Mouse (Mus musculus): ENCODE results near the gene Ntng1.
A peak's percentile ranks its signal among the peaks of the same experiment; 100 is the strongest.
"Not testable (repeated sequence)": the region's sequence is repeated elsewhere in the genome, so short reads cannot be mapped to it uniquely, and the experiment has no call there.

Ntng1 gene

GRCm38 (mm10) chr3:109783231-109783630 lies 360.6 kb downstream of the Ntng1 start:
- DNase-seq (ENCODE audit: low spot score in 2 of 2) = no peak

DNA sequence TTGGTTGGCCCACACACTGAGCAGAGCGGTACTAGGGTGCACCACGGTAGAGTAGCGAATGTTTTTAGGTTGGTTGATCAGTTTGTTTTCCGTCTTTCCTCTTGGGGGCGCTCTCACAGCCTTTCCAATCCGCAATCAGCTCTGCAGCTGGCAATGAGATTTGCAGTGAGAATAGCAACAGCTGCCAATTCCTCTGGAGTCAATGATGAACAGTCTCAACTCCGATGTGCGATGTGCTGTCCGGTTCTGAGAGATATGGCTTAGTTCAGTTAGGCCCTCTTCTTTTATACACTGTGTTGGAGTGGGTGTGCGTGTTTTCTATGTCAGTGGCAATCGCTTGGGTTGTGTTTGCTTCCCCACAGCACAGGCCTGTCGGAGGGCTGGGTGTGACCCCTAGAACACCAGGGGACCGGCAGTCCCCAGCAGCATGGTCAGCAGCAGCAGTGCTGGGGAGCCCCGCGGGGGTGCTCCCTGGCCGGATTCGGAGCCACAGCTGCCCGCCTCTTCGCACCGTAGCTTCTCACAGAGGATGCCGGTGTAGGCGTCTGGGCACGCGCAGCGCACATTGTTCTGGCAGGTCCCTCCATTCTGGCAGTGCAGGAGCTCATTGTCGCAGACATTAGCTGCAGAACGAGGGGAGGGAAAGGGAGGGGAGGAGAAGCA lies 361.4 kb downstream of the Ntng1 start:
- peak; percentile 1 for DNase-seq (ENCODE audit: low spot score in 2 of 2)

GRCm38 (mm10) chr3:109781917-109782288 lies 361.9 kb downstream of the Ntng1 start:
- DNase-seq (ENCODE audit: low spot score in 2 of 2) = no peak

DNA sequence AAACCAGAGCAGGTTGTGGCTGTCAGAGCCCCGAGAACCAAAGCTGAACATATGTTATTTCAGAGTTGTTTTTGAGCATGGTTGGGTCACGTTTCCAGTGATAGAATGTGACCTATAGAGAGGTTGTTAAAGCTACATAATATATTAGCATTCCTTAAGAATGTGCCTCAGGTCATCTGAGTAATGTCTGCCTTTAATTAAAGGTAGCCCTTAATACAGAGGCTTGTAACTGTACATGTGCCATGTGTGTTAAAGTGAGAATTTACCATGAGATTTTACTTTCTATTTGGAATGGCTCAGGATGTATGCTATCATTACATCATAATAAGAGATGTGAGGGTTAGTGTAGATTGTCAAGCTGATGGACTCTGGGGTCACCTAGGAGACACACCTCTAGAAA lies 368.6 kb downstream of the Ntng1 start:
- no peak for DNase-seq (ENCODE audit: low spot score in 2 of 2)

DNA sequence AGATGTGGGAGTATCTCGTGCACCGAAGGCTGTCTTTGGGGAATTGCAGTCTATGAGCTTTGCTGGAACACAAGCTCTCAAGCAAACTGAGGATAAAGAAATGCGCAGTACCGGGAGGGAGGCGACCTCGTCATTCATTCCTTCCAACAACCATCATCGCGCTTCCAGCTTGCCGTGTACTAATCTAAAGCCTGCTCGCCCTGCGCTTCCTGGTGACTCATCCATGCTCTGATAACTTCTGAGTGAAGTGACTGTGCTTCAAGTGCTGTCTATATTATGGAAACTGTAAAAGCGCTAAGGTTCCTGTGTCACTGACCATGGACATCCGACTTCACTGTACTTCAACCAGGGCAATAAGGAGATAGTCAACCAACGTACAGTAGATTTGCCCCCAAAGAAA lies 371.7 kb downstream of the Ntng1 start:
- DNase-seq (ENCODE audit: low spot score in 2 of 2) = no peak

- no peak for DNase-seq (ENCODE audit: low spot score in 2 of 2)
Observed at GRCm38 (mm10) chr3:109766939-109767338, 376.9 kb downstream of the Ntng1 start.

GRCm38 (mm10) chr3:109765608-109766007 lies 378.2 kb downstream of the Ntng1 start:
- DNase-seq (ENCODE audit: low spot score in 2 of 2) = no peak

GRCm38 (mm10) chr3:109765141-109765540 lies 378.7 kb downstream of the Ntng1 start:
- no peak for DNase-seq (ENCODE audit: low spot score in 2 of 2)

GRCm38 (mm10) chr3:109756426-109756825 lies 387.4 kb downstream of the Ntng1 start:
- DNase-seq (ENCODE audit: low spot score in 2 of 2) = no peak

- not testable (repeated sequence) for DNase-seq (ENCODE audit: low spot score in 2 of 2)
Observed at GRCm38 (mm10) chr3:109747593-109747992, 396.2 kb downstream of the Ntng1 start.

DNA sequence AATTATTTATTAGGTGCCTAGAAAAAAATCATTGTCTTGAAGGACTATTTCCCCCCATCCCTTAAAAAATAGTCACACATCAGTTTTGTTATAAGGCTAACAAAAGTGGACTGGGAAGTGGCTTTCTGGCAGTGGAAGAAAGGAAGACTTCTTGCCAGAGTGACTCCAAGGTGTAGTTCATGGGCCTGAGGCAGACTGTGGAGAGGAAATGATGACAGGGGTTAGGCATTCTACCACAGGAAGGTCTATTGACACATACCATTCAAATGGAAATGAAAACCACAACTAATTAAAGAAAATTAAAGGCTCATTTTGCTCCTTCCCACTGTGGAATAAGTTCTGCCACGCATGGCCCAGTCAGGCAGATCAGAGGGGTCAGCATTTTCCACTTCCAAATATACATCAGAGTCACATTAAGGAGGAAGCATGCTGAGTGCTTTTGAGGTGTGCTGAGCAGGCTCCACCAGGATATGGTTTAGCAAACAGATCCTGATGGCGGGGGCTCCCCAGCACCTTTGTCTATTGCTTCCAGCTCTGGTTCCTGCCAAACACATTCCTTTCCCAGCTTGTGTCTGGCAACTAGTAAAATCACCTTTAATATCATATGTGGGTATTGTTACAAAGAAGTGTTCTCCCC lies 403.2 kb downstream of the Ntng1 start:
- DNase-seq (ENCODE audit: low spot score in 2 of 2) = no peak

- peak in 1 of 2 experiments; percentile 1 for DNase-seq (ENCODE audit: low spot score in 2 of 2)
Observed at GRCm38 (mm10) chr3:109732327-109733182, 411.3 kb downstream of the Ntng1 start.

DNA sequence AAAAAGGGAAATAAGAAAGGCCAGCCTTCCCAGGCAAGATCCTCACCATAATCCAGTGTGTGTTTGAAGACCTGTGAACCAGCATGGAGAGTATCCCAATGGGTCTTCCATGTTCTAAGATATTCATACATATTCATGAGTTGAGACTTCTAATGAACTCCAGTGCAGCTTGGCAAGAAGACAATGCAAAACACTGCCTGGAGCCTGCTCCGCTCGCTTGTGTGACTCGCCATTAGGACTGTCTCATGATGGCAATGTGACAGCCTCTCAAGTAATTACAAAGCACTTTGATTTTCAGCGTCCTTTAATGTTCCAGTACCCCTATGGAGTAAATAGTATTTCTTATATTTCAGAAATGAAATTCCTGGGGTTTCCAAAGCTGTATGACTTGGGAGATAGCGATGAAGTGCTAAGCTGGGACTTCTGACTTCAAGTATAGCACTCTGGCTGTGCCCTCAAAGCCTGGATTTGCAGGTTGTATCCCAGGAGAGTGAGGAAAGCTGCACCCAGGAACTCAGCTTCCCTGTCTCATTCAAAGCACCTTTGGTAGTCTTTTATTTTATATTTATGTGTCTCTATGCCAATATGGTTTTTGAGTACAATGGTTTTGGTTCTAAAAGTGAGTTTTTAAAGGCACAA lies 412.1 kb downstream of the Ntng1 start:
- no peak for DNase-seq (ENCODE audit: low spot score in 2 of 2)
